Mouse (Mus musculus) heart, adult 2 months (tissue): Measurements from ENCODE around the gene Cadm2.

ENCODE experiments used
- CTCF ChIP-seq: fragments of 200-600 bp; IDR thresholded peaks from 2 replicates; pipeline ENCODE4 v1.8.1; 2022; ENCODE audit warnings: antibody characterized with exemption, mild to moderate bottlenecking, moderate library complexity
- EP300 ChIP-seq: fragments of 200-500 bp; IDR thresholded peaks from 2 replicates; pipeline ENCODE4 v1.6.1; 2011; ENCODE audit warnings: low read depth, low read length, control low read depth; ENCODE audit not compliant: insufficient read depth
- POLR2A ChIP-seq: fragments of 200-500 bp; IDR thresholded peaks from 2 replicates; pipeline ENCODE4 v1.6.1; 2011; ENCODE audit warnings: mild to moderate bottlenecking, low read depth, low read length, control low read depth; ENCODE audit not compliant: insufficient read depth

DNA sequence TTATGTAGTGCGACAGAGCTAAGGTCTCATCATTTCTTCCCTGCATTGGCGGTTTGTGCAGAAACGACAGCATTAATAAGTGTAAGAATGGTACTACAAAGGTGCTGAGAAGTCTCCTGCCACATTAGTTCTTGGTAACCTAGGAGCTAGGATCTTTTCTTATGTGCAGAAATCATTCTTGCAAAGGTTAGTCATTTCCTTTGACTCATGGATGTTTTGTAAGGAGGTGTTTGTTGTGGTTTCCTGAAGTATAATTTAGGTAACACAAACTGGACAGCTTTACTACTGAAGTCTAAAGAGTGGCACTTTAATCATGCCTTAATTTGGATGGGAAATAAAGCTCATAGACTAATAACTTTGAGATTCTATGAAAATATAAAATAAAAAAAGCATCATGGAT lies 153.7 kb downstream of the Cadm2 start:
- TF ChIP-seq POLR2A (no peak), CTCF (no peak), EP300 (no peak)
